Mouse (Mus musculus) intestine, embryonic 16.5 days (tissue): ENCODE measurements around the gene Arhgap22. TPM values are rescaled to one million over a fixed set of nuclear protein-coding genes. Genes with fewer than 3 reads are reported as not detected.

ENCODE experiments used
- ATAC-seq: fragments of 200-750 bp; cut with Nextera tagmentation; 2 replicates; pipeline ENCODE4 v1.8.0; 2017; ENCODE audit warnings: moderate TSS enrichment, moderate library complexity
- H3K27ac ChIP-seq: fragments of 300-500 bp; sonication (generic); 2 replicates; pipeline ENCODE4 v1.5.1; 2014; ENCODE audit warnings: mild to moderate bottlenecking, low read length
- H3K27me3 ChIP-seq: fragments of 300-500 bp; sonication (generic); replicated peaks from 2 replicates; pipeline ENCODE4 v1.6.1; 2014; ENCODE audit warnings: low read length, control low read depth, mixed read lengths; ENCODE audit not compliant: control insufficient read depth, insufficient read depth
- H3K36me3 ChIP-seq: fragments of 300-500 bp; sonication (generic); 2 replicates; pipeline ENCODE4 v1.6.1; 2014; ENCODE audit warnings: low read length, control low read depth; ENCODE audit not compliant: control insufficient read depth, insufficient read depth
- H3K4me1 ChIP-seq: fragments of 300-500 bp; sonication (generic); 2 replicates; pipeline ENCODE4 v1.6.1; 2014; ENCODE audit warnings: low read length, control low read depth, mixed read lengths; ENCODE audit not compliant: control insufficient read depth, insufficient read depth
- H3K4me2 ChIP-seq: fragments of 300-500 bp; sonication (generic); 2 replicates; pipeline ENCODE4 v1.6.1; 2014; ENCODE audit warnings: low read depth, low read length, control low read depth
- H3K4me3 ChIP-seq: fragments of 300-500 bp; sonication (generic); 2 replicates; pipeline ENCODE4 v1.5.1; 2014; ENCODE audit warnings: mild to moderate bottlenecking, low read length
- H3K9ac ChIP-seq: fragments of 300-500 bp; sonication (generic); 2 replicates; pipeline ENCODE4 v1.6.1; 2014; ENCODE audit warnings: low read depth, low read length
- H3K9me3 ChIP-seq: fragments of 300-500 bp; sonication (generic); 2 replicates; pipeline ENCODE4 v1.6.1; 2016; ENCODE audit warnings: low read length, control low read depth; ENCODE audit not compliant: control insufficient read depth
- WGBS: fragments of 180-500 bp; shearing (Covaris S2); extraction: QIAGEN DNeasy Blood & Tissue Kit; methylation state at CpG from one replicate; pipeline ENCODE4 v1.1.7; 2014; 5-methylcytosine and 5-hydroxymethylcytosine counted together
- polyA plus RNA-seq: library from polyadenylated mRNA; unstranded; fragments of >200 nt; fragmentation: Nextera tagmentation; extraction: Ambion mirVana; gene quantifications from 2 replicates; pipeline ENCODE4 v1.2.1, GENCODE M21; 2015

Gene Arhgap22
- polyA plus RNA-seq, 1 experiment from 2014 or later: 3.6 TPM

DNA sequence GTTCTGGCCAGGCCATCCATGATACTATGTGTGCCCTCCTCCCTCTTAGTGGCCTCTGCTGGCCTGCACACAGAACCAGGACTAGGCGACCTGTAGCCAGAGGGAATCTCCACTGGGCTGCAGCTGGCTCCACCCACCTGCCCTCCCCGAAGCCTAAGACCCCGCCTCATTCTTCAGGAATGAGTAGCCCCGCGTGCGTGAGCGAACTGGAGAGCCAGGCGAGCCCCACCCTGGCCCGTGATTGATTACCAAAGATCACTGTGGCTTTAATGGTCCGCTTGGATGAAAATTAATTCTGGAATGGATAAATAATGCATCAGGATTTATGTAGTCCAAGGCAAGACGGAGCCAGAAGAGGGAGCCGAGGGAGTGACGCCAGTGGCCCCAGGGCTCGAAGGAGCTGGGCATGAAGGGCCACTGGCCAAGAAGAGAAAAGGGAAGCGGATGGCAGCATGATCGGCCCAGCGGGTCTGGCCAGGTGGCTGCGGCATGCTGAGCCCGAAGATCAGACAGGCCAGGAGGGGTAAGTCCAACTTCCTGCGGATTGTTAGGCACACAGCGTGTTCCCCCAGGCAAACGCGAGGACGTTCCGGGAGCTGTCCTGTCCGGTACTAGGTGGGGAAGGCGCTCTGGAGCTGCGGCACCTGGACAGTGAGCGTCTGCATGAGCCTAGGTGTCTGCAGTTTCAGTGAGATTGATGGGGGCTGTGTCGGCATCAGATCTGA, 36.6 kb downstream of the Arhgap22 start:
- peak; percentile 68 for ATAC-seq
- H3K27ac ChIP-seq: no peak overlapping the region
- H3K36me3 ChIP-seq: no peaks in the 10 kb centered on the region
- H3K9ac ChIP-seq: peak overlapping the region; percentile 59
- peak overlapping the region; percentile 48 for H3K4me3 ChIP-seq
- H3K27me3 ChIP-seq: no peaks in the 10 kb centered on the region
- under 1% methylated on average over 30 of the region's 30 CpGs for WGBS
- H3K4me1 ChIP-seq: peaks cover 10% of the 10 kb centered on the region
- H3K4me2 ChIP-seq: peak overlapping the region; percentile 92
- H3K9me3 ChIP-seq: no peaks in the 10 kb centered on the region

DNA sequence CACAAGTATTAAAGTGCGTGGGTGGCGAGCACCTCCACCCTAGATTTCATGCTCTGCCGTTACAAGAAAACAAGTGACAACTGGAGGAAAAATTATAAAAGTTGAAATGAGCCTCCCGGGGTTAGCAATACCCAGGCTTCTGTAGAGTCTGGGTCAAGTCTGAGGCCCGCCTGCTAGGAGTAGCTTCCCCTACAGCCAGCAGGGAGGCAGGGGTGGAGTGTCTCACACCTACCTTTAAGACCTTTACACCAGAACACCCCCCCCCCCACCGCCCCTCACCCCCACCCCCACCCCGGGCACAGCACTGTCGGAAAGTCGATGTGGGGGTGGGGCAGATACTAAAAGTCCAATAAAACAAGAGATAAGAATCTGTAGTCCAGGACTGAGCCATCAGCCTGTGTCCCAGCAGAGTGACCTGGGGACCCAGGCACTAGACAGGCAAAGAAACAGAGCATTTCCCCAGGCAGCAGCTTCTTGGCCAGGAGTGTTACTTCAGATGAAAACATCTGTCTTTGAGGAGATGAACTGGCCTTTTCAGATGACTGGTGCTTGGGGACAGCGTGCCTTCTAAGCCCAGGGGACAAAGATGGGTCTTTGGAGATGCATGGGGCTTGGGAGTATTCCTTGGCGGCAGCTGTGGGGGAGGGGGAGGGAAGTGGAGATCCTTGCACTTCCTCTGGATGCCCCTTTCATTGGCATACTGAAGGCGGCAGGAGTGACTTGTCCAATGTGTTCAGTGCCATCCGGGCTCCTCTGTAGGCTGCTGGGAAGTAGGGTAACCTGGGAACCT, 37.3 kb downstream of the Arhgap22 start:
- Histone ChIP-seq H3K4me3 (peak overlapping the region; percentile 48), H3K4me1 (peaks cover 10% of the 10 kb centered on the region), H3K27me3 (no peaks in the 10 kb centered on the region), H3K4me2 (peak overlapping the region; percentile 92), H3K27ac (no peak overlapping the region), H3K9me3 (no peaks in the 10 kb centered on the region), H3K9ac (peak overlapping the region; percentile 59), H3K36me3 (no peaks in the 10 kb centered on the region)
- ATAC-seq: no peak
- WGBS: 9% methylated on average over 13 of the region's 13 CpGs

DNA sequence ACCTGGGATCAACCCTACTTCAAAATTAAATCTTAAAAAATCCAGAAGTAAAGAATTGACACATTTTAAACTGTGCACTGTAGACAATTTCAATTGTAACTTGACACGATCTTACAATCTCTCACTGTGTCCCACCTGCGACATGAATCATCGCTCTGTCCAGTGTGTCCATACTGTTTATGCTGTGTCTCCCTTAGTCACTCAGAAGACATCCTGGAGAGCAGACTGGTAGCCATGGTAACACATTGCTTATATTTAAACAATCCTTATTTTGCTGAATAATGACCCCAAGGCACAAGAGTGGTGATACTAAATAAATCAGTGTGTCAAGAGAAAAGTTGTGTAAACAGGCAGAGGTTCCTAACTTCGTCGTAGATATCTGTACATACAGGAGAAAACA, 44.4 kb downstream of the Arhgap22 start:
- ATAC-seq: no peak
- Histone ChIP-seq H3K9ac (no peak overlapping the region), H3K9me3 (no peaks in the 10 kb centered on the region), H3K4me3 (no peak overlapping the region), H3K27ac (no peak overlapping the region), H3K27me3 (no peaks in the 10 kb centered on the region), H3K36me3 (no peaks in the 10 kb centered on the region), H3K4me1 (no peaks in the 10 kb centered on the region), H3K4me2 (no peak overlapping the region)
- WGBS: 51% methylated on average over 5 of the region's 5 CpGs

DNA sequence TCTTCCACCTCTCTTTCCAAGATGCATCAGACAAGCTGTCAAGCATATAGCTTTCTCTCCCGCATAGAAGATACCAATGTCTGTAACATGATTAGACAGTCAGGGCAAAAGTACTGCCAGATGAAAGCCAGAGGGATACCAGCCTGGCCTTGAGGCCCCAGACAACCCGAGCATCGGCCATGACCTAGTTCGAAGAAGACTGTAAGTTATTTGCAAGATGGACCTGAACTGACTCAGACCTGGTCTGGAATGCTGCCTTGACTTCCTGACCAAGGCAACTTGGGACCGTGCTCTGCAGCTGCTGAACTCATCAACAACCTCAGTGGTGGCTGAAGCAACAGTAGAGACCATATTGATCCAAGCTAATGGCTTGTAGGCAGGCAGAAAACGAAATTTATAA, 46.3 kb downstream of the Arhgap22 start:
- no peak for ATAC-seq
- H3K4me2 ChIP-seq: no peak overlapping the region
- no peak overlapping the region for H3K27ac ChIP-seq
- no peaks in the 10 kb centered on the region for H3K4me1 ChIP-seq
- H3K4me3 ChIP-seq: no peak overlapping the region
- H3K9me3 ChIP-seq: no peaks in the 10 kb centered on the region
- WGBS: 87% methylated on average over 6 of the region's 6 CpGs
- H3K36me3 ChIP-seq: no peaks in the 10 kb centered on the region
- H3K9ac ChIP-seq: no peak overlapping the region
- H3K27me3 ChIP-seq: no peaks in the 10 kb centered on the region

DNA sequence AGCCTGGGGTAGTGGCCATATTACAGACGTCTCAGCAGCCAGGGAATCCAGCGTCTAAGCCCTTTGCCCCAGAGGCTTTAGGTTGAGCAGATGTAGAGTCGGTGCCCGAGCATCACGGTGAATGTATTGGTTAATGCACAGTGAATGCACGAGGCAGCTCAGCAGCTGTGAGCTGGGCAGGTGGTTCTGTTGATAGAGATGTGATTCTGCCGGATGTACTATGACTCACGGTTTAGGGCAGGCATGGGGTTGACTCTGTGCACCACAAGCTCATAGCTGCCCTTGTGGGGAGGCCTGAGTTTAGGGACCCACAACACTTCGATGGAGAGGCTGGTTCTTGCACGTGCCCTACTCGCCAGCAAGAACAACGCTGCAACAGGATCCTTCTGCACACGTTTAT, 51.0 kb downstream of the Arhgap22 start:
- Histone ChIP-seq H3K4me1 (no peaks in the 10 kb centered on the region), H3K4me3 (no peak overlapping the region), H3K4me2 (no peak overlapping the region), H3K9ac (no peak overlapping the region), H3K27me3 (no peaks in the 10 kb centered on the region), H3K9me3 (0 out of 2 replicates have a peak, but pooled peaks cover 2% of the 10 kb centered on the region), H3K27ac (no peak overlapping the region), H3K36me3 (no peaks in the 10 kb centered on the region)
- ATAC-seq: no peak
- WGBS: 92% methylated on average over 13 of the region's 13 CpGs

DNA sequence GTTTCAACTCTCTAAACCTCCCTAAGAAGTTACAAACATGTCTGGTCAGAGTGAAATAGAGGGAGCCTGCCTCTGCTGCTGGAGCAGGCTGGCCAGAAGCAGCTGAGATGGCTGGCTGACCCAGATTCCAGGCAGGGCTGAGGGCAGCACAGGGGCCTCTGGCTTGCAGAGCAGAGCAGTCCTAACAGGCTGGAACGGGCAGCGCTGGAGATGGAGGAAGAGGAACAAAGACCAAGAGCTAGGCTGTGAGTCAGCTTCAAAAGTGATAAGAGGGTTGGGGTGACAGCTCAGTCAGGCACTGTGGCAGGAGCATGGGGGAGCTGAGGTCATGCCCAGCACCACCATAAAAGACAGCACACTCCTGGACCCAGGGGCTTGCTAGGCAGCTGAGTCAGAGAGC, 62.4 kb downstream of the Arhgap22 start:
- no peaks in the 10 kb centered on the region for H3K4me1 ChIP-seq
- H3K9me3 ChIP-seq: no peaks in the 10 kb centered on the region
- H3K36me3 ChIP-seq: no peaks in the 10 kb centered on the region
- H3K27ac ChIP-seq: no peak overlapping the region
- WGBS: 56% methylated on average over 2 of the region's 2 CpGs
- H3K4me3 ChIP-seq: no peak overlapping the region
- H3K9ac ChIP-seq: no peak overlapping the region
- ATAC-seq: no peak
- H3K27me3 ChIP-seq: no peaks in the 10 kb centered on the region
- H3K4me2 ChIP-seq: no peak overlapping the region

DNA sequence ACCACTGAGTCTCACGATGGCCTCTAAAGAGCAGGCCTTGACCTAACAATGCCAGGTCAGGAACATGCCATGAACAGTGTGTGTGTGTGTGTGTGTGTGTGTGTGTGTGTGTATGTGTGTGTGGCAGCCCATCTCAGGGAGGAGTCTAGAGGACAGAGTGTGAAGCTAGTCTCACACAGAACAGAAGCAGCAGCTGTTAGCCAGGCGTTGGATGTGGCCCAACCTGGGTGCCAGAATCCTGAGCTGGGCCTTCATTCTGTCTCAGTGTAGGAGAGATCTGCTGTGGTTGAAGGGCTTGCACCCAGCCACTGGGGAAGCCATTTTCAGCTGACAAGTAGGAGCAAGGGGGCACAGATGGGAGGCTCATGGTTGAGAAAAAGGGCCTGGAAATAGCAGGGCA, 64.5 kb downstream of the Arhgap22 start:
- no peaks in the 10 kb centered on the region for H3K9me3 ChIP-seq
- H3K27ac ChIP-seq: no peak overlapping the region
- no peak for ATAC-seq
- no peaks in the 10 kb centered on the region for H3K36me3 ChIP-seq
- H3K9ac ChIP-seq: no peak overlapping the region
- no peak overlapping the region for H3K4me3 ChIP-seq
- no peaks in the 10 kb centered on the region for H3K27me3 ChIP-seq
- no peaks in the 10 kb centered on the region for H3K4me1 ChIP-seq
- H3K4me2 ChIP-seq: no peak overlapping the region
- 73% methylated on average over 2 of the region's 2 CpGs for WGBS

DNA sequence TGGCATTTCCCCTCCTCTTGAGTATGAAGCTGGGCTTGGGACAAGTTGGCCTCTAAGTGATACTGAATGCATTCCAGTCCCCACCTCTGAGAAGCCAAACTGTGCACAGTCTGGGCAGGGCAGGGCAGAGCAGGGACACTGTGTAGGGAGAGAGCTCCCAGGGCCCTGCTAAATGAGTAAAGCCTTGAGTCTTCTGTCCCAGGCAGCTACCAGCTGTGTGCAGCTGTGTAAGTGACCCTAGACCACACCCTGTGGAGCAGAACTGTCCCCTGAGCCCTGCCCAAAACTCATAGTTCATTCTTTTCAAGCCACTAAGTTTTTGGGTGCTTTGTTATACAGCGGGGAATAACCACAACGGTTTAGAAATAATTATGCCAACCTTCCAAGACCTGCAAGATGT, 67.1 kb downstream of the Arhgap22 start:
- H3K27ac ChIP-seq: no peak overlapping the region
- no peaks in the 10 kb centered on the region for H3K9me3 ChIP-seq
- H3K4me1 ChIP-seq: no peaks in the 10 kb centered on the region
- H3K9ac ChIP-seq: no peak overlapping the region
- H3K36me3 ChIP-seq: no peaks in the 10 kb centered on the region
- no peak for ATAC-seq
- H3K4me2 ChIP-seq: no peak overlapping the region
- no peaks in the 10 kb centered on the region for H3K27me3 ChIP-seq
- H3K4me3 ChIP-seq: no peak overlapping the region
- WGBS: 93% methylated on average over 2 of the region's 2 CpGs

DNA sequence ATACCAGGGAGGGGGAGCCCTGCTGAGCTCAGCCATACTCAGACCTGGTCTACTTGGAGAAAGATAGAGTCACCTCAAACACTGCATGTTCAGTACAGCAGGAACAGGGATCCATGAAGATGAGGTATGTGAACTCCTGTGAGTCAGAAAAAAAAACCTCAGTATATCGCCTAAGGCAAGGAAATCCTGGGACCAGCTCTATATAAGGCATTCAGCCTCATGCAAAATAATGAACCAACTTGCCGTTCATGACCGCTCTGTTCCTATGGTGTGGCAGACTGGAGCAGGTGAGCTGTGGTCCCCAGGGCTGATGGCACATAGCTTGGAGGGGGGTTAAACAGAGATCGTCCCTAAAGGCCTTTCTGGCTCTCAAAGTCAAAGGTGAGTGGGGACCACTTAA, 68.6 kb downstream of the Arhgap22 start:
- WGBS: 91% methylated on average over 4 of the region's 4 CpGs

More for the DNA sequence above, 68.6 kb downstream of the Arhgap22 start:
- no peaks in the 10 kb centered on the region for H3K27me3 ChIP-seq
- H3K4me1 ChIP-seq: no peaks in the 10 kb centered on the region
- H3K9me3 ChIP-seq: no peaks in the 10 kb centered on the region
- no peak overlapping the region for H3K9ac ChIP-seq
- no peak overlapping the region for H3K4me2 ChIP-seq
- no peak overlapping the region for H3K4me3 ChIP-seq
- no peak overlapping the region for H3K27ac ChIP-seq
- ATAC-seq: no peak
- no peaks in the 10 kb centered on the region for H3K36me3 ChIP-seq
